Mouse (Mus musculus): ENCODE data around the gene Tmpo. TPM values are rescaled to one million over a fixed set of nuclear protein-coding genes. Genes with fewer than 3 reads are reported as not detected.

Tmpo gene
- total and polyA plus RNA-seq, 3 experiments = 13.9 to 40.1 (median 39.8) TPM

GRCm38 (mm10) chr10:91200581-91200980 lies 19.5 kb upstream of the Tmpo start:
- Histone ChIP-seq H3K79me2 (replicated peaks; ENCODE audit: control insufficient read depth, insufficient read depth, low read length) (no peaks in the 10 kb centered on the region), H3K27me3 (ENCODE audit: control insufficient read depth, insufficient read depth, low read length) (0 out of 2 replicates have a peak, but pooled peaks cover 1% of the 10 kb centered on the region), H3K36me3 (ENCODE audit: control insufficient read depth, insufficient read depth, low read length) (no peaks in the 10 kb centered on the region), H3K9ac (ENCODE audit: low read depth, low read length) (no peak overlapping the region), H3K4me3 (no peak overlapping the region), H3K27ac (no peak overlapping the region), H3K4me1 (ENCODE audit: control insufficient read depth, insufficient read depth, low read length) (no peaks in the 10 kb centered on the region)
- DNase-seq = no peak
- 95% methylated on average over 3 of the region's 3 CpGs for WGBS
- intact Hi-C loops (cut with DNase I) = no loop called here
- TF ChIP-seq POLR2A (IDR thresholded peaks at IDR 0.05; ENCODE audit: insufficient read depth, low read depth, low read length) = no peak
- no peak for TF ChIP-seq CTCF (IDR thresholded peaks at IDR 0.05)
- TF ChIP-seq EP300 (IDR thresholded peaks at IDR 0.05; ENCODE audit: insufficient read depth, low read depth, low read length) = no peak

- H3K36me3 ChIP-seq (ENCODE audit: control insufficient read depth, insufficient read depth, low read length) = no peaks in the 10 kb centered on the region
- H3K4me1 ChIP-seq (ENCODE audit: control insufficient read depth, insufficient read depth, low read length) = no peaks in the 10 kb centered on the region
- intact Hi-C loops (cut with DNase I) = no loop called here
- WGBS = 43% methylated on average over 1 of the region's 1 CpGs
- H3K27me3 ChIP-seq (ENCODE audit: control insufficient read depth, insufficient read depth, low read length) = 0 out of 2 replicates have a peak, but pooled peaks cover 1% of the 10 kb centered on the region
- H3K9ac ChIP-seq (ENCODE audit: low read depth, low read length) = no peak overlapping the region
- TF ChIP-seq POLR2A (IDR thresholded peaks at IDR 0.05; ENCODE audit: insufficient read depth, low read depth, low read length) (no peak), CTCF (IDR thresholded peaks at IDR 0.05) (no peak), EP300 (IDR thresholded peaks at IDR 0.05; ENCODE audit: insufficient read depth, low read depth, low read length) (no peak)
- no peak overlapping the region for H3K4me3 ChIP-seq
- no peak overlapping the region for H3K27ac ChIP-seq
- H3K79me2 ChIP-seq (replicated peaks; ENCODE audit: control insufficient read depth, insufficient read depth, low read length) = no peaks in the 10 kb centered on the region
- no peak for DNase-seq
Measured at GRCm38 (mm10) chr10:91199238-91199780, 18.2 kb upstream of the Tmpo start.

- Histone ChIP-seq H3K27me3 (ENCODE audit: control insufficient read depth, insufficient read depth, low read length) (0 out of 2 replicates have a peak, but pooled peaks cover 1% of the 10 kb centered on the region), H3K27ac (no peak overlapping the region), H3K36me3 (ENCODE audit: control insufficient read depth, insufficient read depth, low read length) (no peaks in the 10 kb centered on the region), H3K4me3 (no peak overlapping the region), H3K79me2 (replicated peaks; ENCODE audit: control insufficient read depth, insufficient read depth, low read length) (no peaks in the 10 kb centered on the region), H3K4me1 (ENCODE audit: control insufficient read depth, insufficient read depth, low read length) (no peaks in the 10 kb centered on the region), H3K9ac (ENCODE audit: low read depth, low read length) (no peak overlapping the region)
- intact Hi-C loops (cut with DNase I) = no loop called here
- 92% methylated on average over 8 of the region's 8 CpGs for WGBS
- TF ChIP-seq POLR2A (IDR thresholded peaks at IDR 0.05; ENCODE audit: insufficient read depth, low read depth, low read length) = no peak
- DNase-seq = no peak
Measured at GRCm38 (mm10) chr10:91197704-91198103, 16.6 kb upstream of the Tmpo start.

- intact Hi-C loops (cut with DNase I) = no loop called here
- no peak overlapping the region for H3K9ac ChIP-seq (ENCODE audit: low read depth, low read length)
- H3K27me3 ChIP-seq (ENCODE audit: control insufficient read depth, insufficient read depth, low read length) = 0 out of 2 replicates have a peak, but pooled peaks cover 1% of the 10 kb centered on the region
- WGBS = 85% methylated on average over 1 of the region's 1 CpGs
- no peak overlapping the region for H3K27ac ChIP-seq
- H3K4me1 ChIP-seq (ENCODE audit: control insufficient read depth, insufficient read depth, low read length) = no peaks in the 10 kb centered on the region
- H3K4me3 ChIP-seq = no peak overlapping the region
- H3K36me3 ChIP-seq (ENCODE audit: control insufficient read depth, insufficient read depth, low read length) = no peaks in the 10 kb centered on the region
- TF ChIP-seq CTCF (IDR thresholded peaks at IDR 0.05) = peak; percentile 15
- no peak for TF ChIP-seq POLR2A (IDR thresholded peaks at IDR 0.05; ENCODE audit: insufficient read depth, low read depth, low read length)
- no peak for TF ChIP-seq EP300 (IDR thresholded peaks at IDR 0.05; ENCODE audit: insufficient read depth, low read depth, low read length)
- H3K79me2 ChIP-seq (replicated peaks; ENCODE audit: control insufficient read depth, insufficient read depth, low read length) = no peaks in the 10 kb centered on the region
- DNase-seq = no peak
Measured at GRCm38 (mm10) chr10:91196778-91197177, 15.7 kb upstream of the Tmpo start.

- Histone ChIP-seq H3K27ac (no peak overlapping the region), H3K79me2 (replicated peaks; ENCODE audit: control insufficient read depth, insufficient read depth, low read length) (no peaks in the 10 kb centered on the region), H3K4me1 (ENCODE audit: control insufficient read depth, insufficient read depth, low read length) (no peaks in the 10 kb centered on the region), H3K27me3 (ENCODE audit: control insufficient read depth, insufficient read depth, low read length) (0 out of 2 replicates have a peak, but pooled peaks cover 1% of the 10 kb centered on the region), H3K36me3 (ENCODE audit: control insufficient read depth, insufficient read depth, low read length) (no peaks in the 10 kb centered on the region), H3K9ac (ENCODE audit: low read depth, low read length) (no peak overlapping the region), H3K4me3 (no peak overlapping the region)
- WGBS = 77% methylated on average over 5 of the region's 5 CpGs
- DNase-seq = no peak
- no peak for TF ChIP-seq EP300 (IDR thresholded peaks at IDR 0.05; ENCODE audit: insufficient read depth, low read depth, low read length)
- no peak for TF ChIP-seq POLR2A (IDR thresholded peaks at IDR 0.05; ENCODE audit: insufficient read depth, low read depth, low read length)
- no peak for TF ChIP-seq CTCF (IDR thresholded peaks at IDR 0.05)
- intact Hi-C loops (cut with DNase I) = no loop called here
Measured at GRCm38 (mm10) chr10:91195680-91196079, 14.6 kb upstream of the Tmpo start.

GRCm38 (mm10) chr10:91195091-91195490 lies 14.0 kb upstream of the Tmpo start:
- H3K4me3 ChIP-seq = no peak overlapping the region

More at GRCm38 (mm10) chr10:91195091-91195490, 14.0 kb upstream of the Tmpo start:
- Histone ChIP-seq H3K36me3 (ENCODE audit: control insufficient read depth, insufficient read depth, low read length) (no peaks in the 10 kb centered on the region), H3K27me3 (ENCODE audit: control insufficient read depth, insufficient read depth, low read length) (0 out of 2 replicates have a peak, but pooled peaks cover 1% of the 10 kb centered on the region), H3K9ac (ENCODE audit: low read depth, low read length) (no peak overlapping the region), H3K4me1 (ENCODE audit: control insufficient read depth, insufficient read depth, low read length) (no peaks in the 10 kb centered on the region), H3K27ac (no peak overlapping the region), H3K79me2 (replicated peaks; ENCODE audit: control insufficient read depth, insufficient read depth, low read length) (no peaks in the 10 kb centered on the region)
- 83% methylated on average over 14 of the region's 14 CpGs for WGBS
- TF ChIP-seq EP300 (IDR thresholded peaks at IDR 0.05; ENCODE audit: insufficient read depth, low read depth, low read length) (no peak), POLR2A (IDR thresholded peaks at IDR 0.05; ENCODE audit: insufficient read depth, low read depth, low read length) (no peak), CTCF (IDR thresholded peaks at IDR 0.05) (no peak)
- DNase-seq = no peak
- intact Hi-C loops (cut with DNase I) = no loop called here
